Mouse (Mus musculus) neural tube, embryonic 10.5 days (tissue): ENCODE data around the gene Tex264.

ENCODE experiments used
- DNase-seq: peaks from one replicate; pipeline ENCODE4 v3.0.0-alpha.2; 2017; ENCODE audit warnings: low spot score; ENCODE audit errors: extremely low spot score

The Tex264 gene

GRCm38 (mm10) chr9:106685249-106686101, at the start of gene Tex264:
Tex264 (minus strand) TSS chr9:106685927.
- peak; percentile 77 for DNase-seq

GRCm38 (mm10) chr9:106733690-106734089, 48.0 kb upstream of the Tex264 start:
- DNase-seq: no peak

- no peak for DNase-seq
Measured at GRCm38 (mm10) chr9:106729416-106729815, 43.7 kb upstream of the Tex264 start.

- DNase-seq: no peak
Measured at GRCm38 (mm10) chr9:106726891-106727290, 41.2 kb upstream of the Tex264 start.

GRCm38 (mm10) chr9:106725435-106725834, 39.7 kb upstream of the Tex264 start:
- DNase-seq: no peak

- no peak for DNase-seq
Measured at GRCm38 (mm10) chr9:106724864-106725263, 39.1 kb upstream of the Tex264 start.

GRCm38 (mm10) chr9:106716729-106717128, 31.0 kb upstream of the Tex264 start:
- DNase-seq: no peak

GRCm38 (mm10) chr9:106716232-106716631, 30.5 kb upstream of the Tex264 start:
- DNase-seq: no peak

GRCm38 (mm10) chr9:106712470-106712869, 26.7 kb upstream of the Tex264 start:
- no peak for DNase-seq

GRCm38 (mm10) chr9:106692973-106693481, 7.3 kb upstream of the Tex264 start:
- no peak for DNase-seq

- no peak for DNase-seq
Measured at GRCm38 (mm10) chr9:106688834-106689233, 3.1 kb upstream of the Tex264 start.

GRCm38 (mm10) chr9:106686983-106687650, 1.4 kb upstream of the Tex264 start:
- DNase-seq: peak; percentile 80

GRCm38 (mm10) chr9:106684918-106685248, 844 bp downstream of the Tex264 start:
- no peak for DNase-seq

- no peak for DNase-seq
Measured at GRCm38 (mm10) chr9:106684093-106684872, 1.4 kb downstream of the Tex264 start.

GRCm38 (mm10) chr9:106681026-106681425, 4.7 kb downstream of the Tex264 start:
- DNase-seq: no peak

GRCm38 (mm10) chr9:106678242-106678641, 7.5 kb downstream of the Tex264 start:
- no peak for DNase-seq

- DNase-seq: no peak
Measured at GRCm38 (mm10) chr9:106677702-106678101, 8.0 kb downstream of the Tex264 start.

- no peak for DNase-seq
Measured at GRCm38 (mm10) chr9:106676571-106676970, 9.2 kb downstream of the Tex264 start.

GRCm38 (mm10) chr9:106675965-106676364, 9.8 kb downstream of the Tex264 start:
- no peak for DNase-seq

GRCm38 (mm10) chr9:106675480-106675879, 10.2 kb downstream of the Tex264 start:
- peak; percentile 82 for DNase-seq

- DNase-seq: no peak
Measured at GRCm38 (mm10) chr9:106673860-106674259, 11.9 kb downstream of the Tex264 start.

GRCm38 (mm10) chr9:106664856-106665255, 20.9 kb downstream of the Tex264 start:
- DNase-seq: no peak
